Mouse (Mus musculus): ENCODE measurements around the gene Scgb2b20. TPM values are rescaled to one million over a fixed set of nuclear protein-coding genes. Genes with fewer than 3 reads are reported as not detected.
"Not testable (repeated sequence)": the region's sequence is repeated elsewhere in the genome, so short reads cannot be mapped to it uniquely, and the experiment has no call there.

Scgb2b20 gene
- not detected in 2 replicates for polyA plus RNA-seq (2016; fragmentation: Nextera tagmentation; extraction: Ambion mirVana)

GRCm38 (mm10) chr7:33366222-33366621, at the start of gene Scgb2b20:
Gene Scgb2b20 (minus strand): TSS chr7:33366322.
- H3K4me2 ChIP-seq; H3K27ac ChIP-seq; H3K9me3 ChIP-seq; H3K9ac ChIP-seq; H3K4me1 ChIP-seq; H3K27me3 ChIP-seq; H3K4me3 ChIP-seq (replicated peaks); ATAC-seq (ENCODE audit: low FRiP score); H3K36me3 ChIP-seq (replicated peaks): not testable (repeated sequence)
- WGBS, result 83% methylated on average over 2 of the region's 2 CpGs

- not testable (repeated sequence) for H3K36me3 ChIP-seq (replicated peaks); ATAC-seq (ENCODE audit: low FRiP score); H3K9me3 ChIP-seq; H3K27ac ChIP-seq; H3K9ac ChIP-seq; H3K4me2 ChIP-seq; H3K27me3 ChIP-seq; H3K4me3 ChIP-seq (replicated peaks); H3K4me1 ChIP-seq
- WGBS, result 54% methylated on average over 1 of the region's 1 CpGs
These were observed 43.6 kb upstream of the Scgb2b20 start for GRCm38 (mm10) chr7:33409681-33410080.

- H3K4me2 ChIP-seq, result no peak overlapping the region
- H3K4me1 ChIP-seq, result no peaks in the 10 kb centered on the region
- H3K9ac ChIP-seq, result no peak overlapping the region
- H3K27me3 ChIP-seq, result no peaks in the 10 kb centered on the region
- H3K36me3 ChIP-seq (replicated peaks), result no peaks in the 10 kb centered on the region
- 89% methylated on average over 1 of the region's 1 CpGs for whole genome bisulfite sequencing
- H3K4me3 ChIP-seq (replicated peaks), result no peak overlapping the region
- H3K9me3 ChIP-seq, result peaks cover 22% of the 10 kb centered on the region
- H3K27ac ChIP-seq, result no peak overlapping the region
- ATAC-seq (ENCODE audit: low FRiP score), result no peak
These were observed 35.5 kb upstream of the Scgb2b20 start for GRCm38 (mm10) chr7:33401650-33402049.

GRCm38 (mm10) chr7:33399749-33400148, 33.6 kb upstream of the Scgb2b20 start:
- H3K27me3 ChIP-seq; H3K27ac ChIP-seq; ATAC-seq (ENCODE audit: low FRiP score); H3K36me3 ChIP-seq (replicated peaks); H3K4me3 ChIP-seq (replicated peaks); H3K9ac ChIP-seq; H3K4me1 ChIP-seq; H3K4me2 ChIP-seq: not testable (repeated sequence)
- peaks cover 22% of the 10 kb centered on the region for H3K9me3 ChIP-seq

- not testable (repeated sequence) for H3K4me3 ChIP-seq (replicated peaks); H3K9ac ChIP-seq; ATAC-seq (ENCODE audit: low FRiP score); H3K4me2 ChIP-seq; H3K27ac ChIP-seq; H3K27me3 ChIP-seq; H3K36me3 ChIP-seq (replicated peaks); H3K9me3 ChIP-seq; H3K4me1 ChIP-seq
- 89% methylated on average over 4 of the region's 4 CpGs for WGBS
These were observed 6.8 kb upstream of the Scgb2b20 start, which contains the start of gene Scgb1b20 for GRCm38 (mm10) chr7:33372934-33373333. Gene Scgb1b20 (plus strand): TSS chr7:33373234.

Other genes starting within 250 kb of the Scgb2b20 start
- gene Scgb2b18, start 192.5 kb downstream of the Scgb2b20 start, polyA plus RNA-seq (2016; fragmentation: Nextera tagmentation; extraction: Ambion mirVana), result not detected in 2 replicates
- gene Scgb1b18, start 180.8 kb downstream of the Scgb2b20 start, polyA plus RNA-seq (2016; fragmentation: Nextera tagmentation; extraction: Ambion mirVana), result not detected in 2 replicates
- not detected in 2 replicates for gene Scgb2b19, start 86.0 kb downstream of the Scgb2b20 start, polyA plus RNA-seq (2016; fragmentation: Nextera tagmentation; extraction: Ambion mirVana)
- gene Scgb1b19, start 79.0 kb downstream of the Scgb2b20 start, polyA plus RNA-seq (2016; fragmentation: Nextera tagmentation; extraction: Ambion mirVana), result not detected in 2 replicates
- not detected in 2 replicates for gene Scgb1b20, start 6.9 kb upstream of the Scgb2b20 start, polyA plus RNA-seq (2016; fragmentation: Nextera tagmentation; extraction: Ambion mirVana)
- not detected in 2 replicates for gene Scgb2b21, start 154.1 kb upstream of the Scgb2b20 start, polyA plus RNA-seq (2016; fragmentation: Nextera tagmentation; extraction: Ambion mirVana)

Measured in forebrain, embryonic 12.5 days (tissue).